Mouse (Mus musculus): Measurements from ENCODE around the gene Capn8.

DNA sequence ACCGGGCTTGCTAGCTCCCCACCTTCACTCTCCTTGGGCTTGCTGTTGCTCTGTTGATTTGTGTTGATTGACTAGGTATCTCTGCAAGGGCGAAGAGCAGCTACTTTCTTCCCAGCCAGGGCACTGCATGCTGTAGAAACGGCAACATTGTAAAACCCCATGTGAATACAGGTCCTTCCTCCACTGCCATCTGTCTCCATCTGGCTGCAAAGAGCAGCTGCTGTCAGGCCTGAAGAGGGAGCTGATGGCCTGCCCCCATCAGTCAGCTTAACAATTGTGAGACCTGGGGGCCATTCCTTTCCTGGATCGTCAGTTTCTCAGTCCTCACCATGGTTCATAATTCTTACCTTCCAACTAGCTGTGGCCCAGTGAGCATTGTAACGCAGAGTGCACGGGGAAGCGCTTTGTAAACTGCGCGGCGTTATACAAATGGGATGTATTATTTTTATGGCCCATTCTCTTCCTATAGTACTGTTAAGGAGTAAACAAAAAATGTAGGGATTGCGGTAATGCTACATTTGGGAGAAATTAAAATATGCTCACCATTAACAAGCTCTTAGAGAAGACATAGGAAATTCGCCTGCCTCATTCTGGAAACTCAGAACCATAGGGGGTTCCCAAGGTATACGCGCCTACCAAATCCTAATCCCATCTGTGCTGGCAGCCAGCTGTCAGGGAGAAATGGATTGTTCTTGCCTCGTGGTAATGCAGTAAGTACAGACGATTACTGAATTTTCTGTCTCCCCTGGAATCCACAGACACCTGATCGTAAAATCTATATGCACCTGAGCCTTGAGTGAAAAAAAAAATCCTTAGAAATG lies 40.7 kb downstream of the Capn8 start:
- TF ChIP-seq POLR2A (IDR thresholded peaks at IDR 0.05; ENCODE audit: control insufficient read depth, low read depth, low read length) (no peak), CTCF (IDR thresholded peaks at IDR 0.05; ENCODE audit: control insufficient read depth, insufficient read depth, insufficient replicate concordance, low read depth, low read length) (no peak)

Data from testis, adult 2 months (tissue).